Mouse (Mus musculus) layer of hippocampus, adult 2 months (tissue): ENCODE results near the gene Olfr1395. TPM values are rescaled to one million over a fixed set of nuclear protein-coding genes. Genes with fewer than 3 reads are reported as not detected.
"Not testable (repeated sequence)": the region's sequence is repeated elsewhere in the genome, so short reads cannot be mapped to it uniquely, and the experiment has no call there.

Experiments
- DNase-seq, 2 experiments: peaks; one replicate each; pipeline ENCODE4 v3.0.0; 2022; ENCODE audit warnings: low spot score in 2 of 2
- H3K27ac ChIP-seq: fragments of 200-600 bp; 2 replicates; pipeline ENCODE4 v1.8.1; 2022
- H3K4me3 ChIP-seq: fragments of 200-600 bp; 2 replicates; pipeline ENCODE4 v1.8.1; 2022; ENCODE audit warnings: mild to moderate bottlenecking
- CTCF ChIP-seq: fragments of 200-600 bp; conservative IDR thresholded peaks from 2 replicates; pipeline ENCODE4 v1.8.1; 2022; ENCODE audit warnings: antibody characterized with exemption, mild to moderate bottlenecking, moderate library complexity
- total RNA-seq, 2 experiments: library from RNA; stranded (reverse); gene quantifications; 2 replicates each; pipeline ENCODE4 v1.2.3; 2021

Gene Olfr1395
- total RNA-seq, 2 experiments from 2014 or later, result not detected

DNA sequence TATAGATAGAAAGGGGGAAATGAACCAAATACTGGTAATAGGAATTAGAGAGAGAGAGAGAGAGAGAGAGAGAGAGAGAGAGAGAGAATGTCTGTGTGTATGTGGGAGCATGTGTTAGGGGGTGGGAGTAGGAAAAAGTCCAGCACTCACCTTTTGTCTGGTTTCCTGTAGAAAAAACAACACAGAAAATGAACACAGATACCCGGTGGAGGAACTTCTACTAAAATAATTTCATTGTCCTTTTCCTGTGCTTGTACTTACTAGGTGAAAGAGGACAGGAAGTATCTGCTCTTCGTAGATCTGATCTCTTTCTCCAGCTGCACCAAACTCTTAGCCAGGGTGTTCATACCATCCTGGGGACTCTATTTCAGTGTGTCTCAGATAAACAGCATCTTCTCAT lies 27.9 kb upstream of the Olfr1395 start:
- Histone ChIP-seq H3K27ac (no peak overlapping the region), H3K4me3 (no peak overlapping the region)
- no peak for TF ChIP-seq CTCF
- no peak for DNase-seq

DNA sequence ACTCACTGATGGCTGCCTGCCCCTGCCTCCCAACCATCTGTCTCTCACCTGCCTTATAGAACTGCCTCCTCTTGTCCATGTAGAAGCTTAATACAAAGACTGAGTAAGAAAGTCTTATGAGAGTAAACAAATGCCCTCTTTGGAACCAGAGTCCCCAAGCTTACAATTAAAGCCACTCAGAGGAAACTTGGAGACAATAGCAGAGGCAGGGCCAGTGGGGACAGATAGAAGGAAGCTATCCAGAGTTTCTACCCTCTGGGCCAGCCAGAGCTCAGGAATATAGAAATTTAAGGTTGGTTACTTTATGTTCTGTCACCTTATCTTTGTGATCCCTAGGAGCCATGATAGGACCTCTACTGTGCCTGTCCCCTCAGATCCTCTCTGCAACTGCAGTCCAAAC lies 27.3 kb upstream of the Olfr1395 start, which contains the start of gene Olfr1396:
Olfr1396 (minus strand) TSS at position 101 of the 400 bp plus-strand sequence.
- no peak within 1 kb of the TSS for H3K4me3 ChIP-seq
- DNase-seq, result no peak
- no peak within 1 kb of the TSS for H3K27ac ChIP-seq
- TF ChIP-seq CTCF, result no peak

DNA sequence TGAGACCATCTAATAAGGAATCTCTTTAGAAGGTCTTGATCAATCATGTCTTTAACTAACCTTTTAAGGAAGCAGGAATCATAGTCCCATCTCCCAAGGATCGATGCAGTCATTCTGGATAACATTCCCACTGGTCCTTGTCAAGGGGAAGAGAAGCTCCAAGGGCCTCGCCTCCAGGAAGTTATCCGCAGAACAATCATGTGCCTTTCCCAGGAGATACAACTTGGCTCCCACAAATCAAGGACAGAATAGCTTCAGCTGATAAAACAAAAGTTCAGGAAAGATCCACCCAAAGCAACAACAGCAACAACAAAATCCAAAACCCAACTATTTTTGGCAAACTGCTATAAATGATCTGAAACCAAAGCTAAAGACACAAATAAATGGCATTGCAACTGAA lies 22.4 kb upstream of the Olfr1395 start:
- DNase-seq, result no peak
- no peak overlapping the region for H3K27ac ChIP-seq
- no peak overlapping the region for H3K4me3 ChIP-seq
- no peak for TF ChIP-seq CTCF

DNA sequence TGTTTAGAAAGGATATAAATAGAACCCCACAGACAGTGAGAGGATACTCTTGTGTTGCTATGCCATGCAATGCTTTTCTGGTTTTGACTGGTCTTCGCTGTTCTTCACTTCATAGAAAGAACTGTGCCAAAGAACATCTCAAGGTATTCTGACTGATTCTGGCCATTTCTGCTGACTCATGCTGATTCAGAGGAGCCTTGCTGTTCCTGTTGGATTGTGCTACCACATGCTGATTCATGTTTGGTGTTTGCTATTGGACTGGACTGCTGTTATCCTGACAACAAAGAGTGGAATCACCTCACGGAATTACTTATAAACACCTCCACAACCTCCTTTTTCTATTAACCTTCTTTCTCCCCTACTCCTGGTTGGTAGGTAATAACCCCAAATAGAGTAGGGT lies 17.9 kb upstream of the Olfr1395 start:
- Histone ChIP-seq H3K27ac (no peak overlapping the region), H3K4me3 (no peak overlapping the region)
- DNase-seq, result no peak
- no peak for TF ChIP-seq CTCF

DNA sequence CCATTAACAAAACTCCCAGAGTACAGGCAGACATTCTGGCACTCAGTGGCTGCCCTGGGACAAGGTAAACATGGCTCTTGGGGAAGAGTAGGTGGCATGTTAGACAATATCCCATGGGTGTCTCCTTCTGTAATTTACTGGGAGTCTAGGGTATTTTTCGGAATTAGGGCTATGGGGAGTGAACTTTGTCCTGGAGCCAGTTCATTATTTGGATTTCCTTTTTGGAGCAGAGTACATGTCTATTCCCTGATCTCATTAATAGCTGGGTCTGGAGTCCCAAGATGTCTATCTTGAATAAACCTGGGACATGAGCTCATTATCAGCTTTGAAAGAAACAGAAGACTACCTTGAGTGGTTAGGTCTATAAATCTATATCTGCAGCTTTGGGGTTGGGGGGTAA lies 12.0 kb downstream of the Olfr1395 start, which contains the start of gene Olfr1394:
Olfr1394 (plus strand) TSS at position 301 of the 400 bp plus-strand sequence.
- no peak for TF ChIP-seq CTCF
- Histone ChIP-seq H3K27ac (no peak within 1 kb of the TSS), H3K4me3 (no peak within 1 kb of the TSS)
- DNase-seq, result no peak

DNA sequence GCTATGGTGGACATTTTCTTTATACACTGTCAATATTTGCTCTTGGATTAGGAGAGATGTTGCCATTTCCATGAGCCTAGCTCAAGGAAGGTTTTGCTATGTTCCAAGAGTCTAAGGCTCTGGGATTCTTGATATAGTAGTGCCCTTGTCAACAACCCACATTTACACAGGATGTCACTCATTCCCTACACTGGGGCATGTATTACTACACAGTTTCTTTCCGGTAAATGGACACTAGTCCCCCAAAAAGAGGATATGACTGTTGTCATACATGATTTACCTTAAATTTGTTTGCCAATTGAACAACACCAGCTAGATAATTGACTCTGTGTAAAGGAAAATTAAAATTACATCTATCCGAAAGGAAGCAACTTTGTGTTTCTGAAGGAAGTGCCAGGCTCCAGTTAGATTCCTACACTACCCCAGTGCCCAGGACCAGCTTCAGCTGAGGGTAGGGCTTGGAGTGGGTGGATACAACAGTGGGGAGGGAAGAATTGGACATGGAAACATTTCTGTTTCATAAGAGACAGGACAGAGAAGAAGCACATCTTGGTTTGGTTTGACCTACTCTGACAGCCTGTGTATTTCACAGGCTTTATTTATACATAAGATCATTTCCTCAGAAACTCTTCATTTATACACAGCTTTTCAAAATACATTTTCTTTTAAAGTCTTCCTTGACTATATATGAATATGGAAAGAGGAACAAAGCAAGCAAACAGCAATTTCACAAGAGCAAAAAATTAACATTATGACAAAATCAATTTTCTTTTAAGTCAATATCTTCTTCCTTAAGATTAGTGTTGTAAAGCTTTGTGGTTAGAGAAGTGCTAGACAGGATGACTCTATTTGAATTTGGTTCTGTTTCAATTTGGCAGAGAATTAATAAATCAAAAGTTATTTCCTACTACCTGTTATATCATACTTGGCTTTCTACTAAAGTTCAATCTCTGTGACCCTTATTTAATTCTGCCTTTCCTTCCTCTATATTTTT lies 15.0 kb downstream of the Olfr1395 start:
- Histone ChIP-seq H3K27ac (no peak overlapping the region), H3K4me3 (no peak overlapping the region)
- TF ChIP-seq CTCF, result no peak
- DNase-seq, result no peak

DNA sequence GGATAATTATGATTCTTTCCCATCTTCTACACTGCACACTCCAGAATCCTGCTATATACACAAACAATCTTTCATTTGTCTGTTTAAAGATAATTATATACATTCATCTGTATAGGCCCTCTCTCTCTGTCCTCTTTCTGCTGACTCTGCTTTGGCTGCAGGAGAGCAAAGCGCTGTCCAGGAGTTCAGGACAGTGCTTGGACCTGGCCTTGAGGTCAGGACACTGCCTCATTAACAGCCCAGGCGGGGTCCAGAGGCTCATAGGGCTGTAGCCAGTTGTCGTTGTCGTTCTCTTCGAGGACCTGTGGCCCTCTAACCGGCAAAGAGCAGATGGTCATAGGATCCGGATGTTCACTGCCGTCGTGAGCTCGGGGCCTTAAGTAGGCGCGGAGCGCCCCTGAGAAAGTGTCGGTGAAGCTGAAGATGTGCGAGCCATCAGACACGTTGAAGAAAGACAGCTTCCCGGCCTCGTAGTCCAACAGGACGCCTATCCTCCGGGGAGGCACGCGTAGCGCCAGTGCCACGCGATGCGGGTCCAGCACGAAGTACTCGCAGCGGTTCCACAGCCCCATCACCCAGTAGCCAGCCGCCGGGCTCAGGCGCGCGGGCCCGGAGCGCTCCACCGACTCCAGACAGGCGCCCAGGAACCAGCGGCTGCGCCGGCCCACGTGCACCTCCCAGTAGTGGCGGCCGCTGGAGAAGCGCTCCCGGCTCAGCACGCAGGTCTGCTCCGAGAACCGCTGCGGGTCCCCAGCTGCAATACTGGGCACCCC lies 27.0 kb downstream of the Olfr1395 start:
- Histone ChIP-seq H3K27ac (no peak overlapping the region), H3K4me3 (peak overlapping the region; percentile 37)
- DNase-seq, result no peak
- TF ChIP-seq CTCF, result no peak

DNA sequence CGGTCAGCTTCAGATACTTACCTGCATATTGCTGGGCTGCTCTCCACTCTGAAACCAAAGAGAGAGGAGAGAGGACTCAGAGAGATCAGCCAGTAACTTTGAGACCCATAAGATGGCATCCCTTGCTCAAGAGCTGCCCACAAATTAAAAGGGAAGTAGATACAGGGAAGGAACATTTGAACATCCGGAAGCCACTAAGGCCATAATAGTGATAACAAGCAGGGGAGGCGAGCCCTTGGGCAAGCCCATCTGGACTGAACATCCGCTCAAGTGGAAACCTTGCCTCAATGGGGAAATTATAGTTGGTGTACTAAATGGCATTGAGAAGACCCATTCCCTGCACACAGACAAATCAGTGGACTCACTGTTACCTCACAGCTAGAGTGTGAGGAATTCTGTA lies 28.5 kb downstream of the Olfr1395 start:
- DNase-seq, result no peak
- H3K4me3 ChIP-seq, result no peak overlapping the region
- no peak overlapping the region for H3K27ac ChIP-seq
- no peak for TF ChIP-seq CTCF

DNA sequence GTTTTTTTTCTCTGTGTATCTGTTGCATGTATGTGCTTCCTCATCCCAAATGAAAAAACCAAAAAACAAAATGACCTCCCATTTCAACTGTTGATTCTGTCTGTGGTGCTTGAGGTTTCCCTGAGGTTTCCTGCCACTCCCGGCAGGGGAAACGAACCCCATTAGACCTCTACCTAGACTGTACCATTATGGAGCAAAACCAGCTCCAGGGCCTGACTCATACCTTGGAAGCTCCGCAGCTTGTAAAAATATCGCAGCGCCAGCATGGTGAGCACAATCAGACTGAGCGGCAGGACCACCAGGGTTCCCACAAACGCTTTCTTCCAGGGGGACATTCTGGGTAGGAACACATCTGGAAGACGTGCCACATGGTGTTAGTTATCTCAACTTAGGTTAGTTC lies 33.3 kb downstream of the Olfr1395 start:
- H3K27ac ChIP-seq, result no peak overlapping the region

DNA sequence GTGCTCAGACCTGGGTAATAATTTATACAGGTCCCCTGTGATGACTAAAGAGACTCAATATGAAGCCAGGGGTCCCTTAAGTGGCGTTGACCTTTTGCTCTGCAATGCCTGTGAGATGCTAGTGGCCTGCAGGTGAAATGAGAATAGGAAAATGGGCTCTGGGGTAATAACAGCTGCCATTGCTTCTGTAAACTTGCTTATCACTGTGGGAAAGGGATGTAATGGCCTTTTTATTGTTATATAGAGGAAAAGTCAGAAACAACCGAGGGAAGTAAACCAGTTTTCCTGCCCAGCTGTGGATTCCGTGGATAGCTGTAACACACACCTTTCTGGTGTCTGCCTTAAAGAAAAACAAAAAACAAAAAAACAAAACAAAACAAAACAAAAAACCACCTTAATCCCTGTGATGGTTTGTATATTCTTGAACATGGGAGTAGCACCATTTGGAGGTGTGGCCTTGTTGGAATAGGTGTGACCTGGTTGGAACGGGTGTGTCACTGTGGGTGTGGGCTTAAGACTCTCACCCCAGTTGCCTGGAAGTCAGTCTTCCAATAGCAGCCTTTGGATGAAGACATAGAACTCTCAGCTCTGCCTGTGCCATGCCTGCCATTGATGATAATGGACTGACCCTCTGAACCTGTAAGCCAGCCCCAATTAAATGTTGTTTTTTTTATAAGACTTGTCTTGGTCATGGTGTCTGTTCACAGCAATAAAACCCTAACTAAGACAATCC lies 34.1 kb downstream of the Olfr1395 start:
- DNase-seq, H3K4me3 ChIP-seq, H3K27ac ChIP-seq: not testable (repeated sequence)

More for the DNA sequence above, 33.3 kb downstream of the Olfr1395 start:
- no peak overlapping the region for H3K4me3 ChIP-seq
- no peak for DNase-seq
- TF ChIP-seq CTCF, result no peak

DNA sequence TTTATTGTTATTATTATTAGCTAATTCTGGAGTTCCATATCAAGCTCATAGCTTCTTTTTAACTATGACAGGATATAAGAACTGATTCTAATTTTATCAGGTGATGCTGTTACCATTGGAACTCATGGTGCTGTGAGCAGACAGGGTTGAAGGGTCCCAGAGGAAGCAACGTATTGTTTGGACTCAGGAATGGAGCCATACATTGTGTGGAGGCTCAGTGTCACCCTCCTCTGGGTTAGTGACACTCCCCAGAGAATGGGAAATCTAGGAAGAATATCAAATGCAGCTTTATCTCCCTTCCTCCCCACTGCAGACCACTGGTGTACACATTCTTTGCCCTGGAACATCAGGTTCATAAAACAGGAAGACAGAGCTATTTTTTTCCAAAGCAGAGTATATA lies 41.1 kb downstream of the Olfr1395 start:
- no peak overlapping the region for H3K4me3 ChIP-seq
- H3K27ac ChIP-seq, result no peak overlapping the region
- TF ChIP-seq CTCF, result no peak
- DNase-seq, result no peak

DNA sequence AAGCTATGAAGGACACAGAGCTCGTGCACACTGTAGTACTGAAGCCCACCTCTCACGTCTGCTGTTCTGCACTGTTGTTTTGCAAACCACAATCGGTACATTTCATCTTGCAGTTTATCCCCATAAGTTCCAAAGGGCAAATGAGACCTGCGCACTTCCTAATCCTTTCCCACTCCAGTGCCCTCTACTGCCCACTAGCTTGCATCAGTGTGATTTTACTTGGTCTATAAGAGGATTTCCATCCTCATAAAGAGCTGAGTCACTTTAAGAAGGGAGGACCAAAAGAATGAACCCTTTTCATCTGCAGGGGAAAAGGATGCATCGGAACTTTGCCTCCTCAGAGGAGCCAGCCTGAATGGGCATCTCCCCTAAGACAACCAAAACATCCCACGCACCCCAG lies 44.4 kb downstream of the Olfr1395 start:
- no peak for DNase-seq
- 0 out of 2 replicates have a peak, but pooled peaks have one; percentile 22 for TF ChIP-seq CTCF
- H3K27ac ChIP-seq, result no peak overlapping the region
- H3K4me3 ChIP-seq, result no peak overlapping the region
